Mouse (Mus musculus) granulocyte monocyte progenitor cell, adult 5-6 weeks (primary cell): ENCODE data around the gene Mamdc4. TPM values are rescaled to one million over a fixed set of nuclear protein-coding genes. Genes with fewer than 3 reads are reported as not detected.
A peak's percentile ranks its signal among the peaks of the same experiment; 100 is the strongest.
"Not testable (repeated sequence)": the region's sequence is repeated elsewhere in the genome, so short reads cannot be mapped to it uniquely, and the experiment has no call there.

Experiments
- ATAC-seq: replicated peaks from 2 replicates; pipeline ENCODE4 v1.8.0; 2016; ENCODE audit warnings: mild to moderate bottlenecking, moderate TSS enrichment, inconsistent platforms; ENCODE audit not compliant: poor library complexity, severe bottlenecking
- total RNA-seq, 2 experiments: library from RNA; stranded (forward) in 1 of 2; stranded (reverse) in 1 of 2; fragments of 200-712, 200-1000 nt in 1 of 2; fragments of >200 nt in 1 of 2; fragmentation: Nextera tagmentation in 1 of 2; gene quantifications; 2 replicates each; pipeline ENCODE4 v1.2.3; 2014 to 2017

Gene Mamdc4
- total RNA-seq, 2 experiments from 2014 or later: 1.5 to 66.7 TPM

GRCm38 (mm10) chr2:25566558-25566957, 8.1 kb downstream of the Mamdc4 start:
- no peak for ATAC-seq

- ATAC-seq: no peak
These were observed 8.9 kb downstream of the Mamdc4 start for GRCm38 (mm10) chr2:25565741-25566140.

- ATAC-seq: no peak
These were observed 12.7 kb downstream of the Mamdc4 start for GRCm38 (mm10) chr2:25561946-25562345.

GRCm38 (mm10) chr2:25560551-25560950, 14.1 kb downstream of the Mamdc4 start:
- no peak for ATAC-seq

GRCm38 (mm10) chr2:25558774-25559173, 15.9 kb downstream of the Mamdc4 start:
- ATAC-seq: no peak

- ATAC-seq: no peak
These were observed 16.7 kb downstream of the Mamdc4 start for GRCm38 (mm10) chr2:25557964-25558360.

- peak; percentile 99 for ATAC-seq
These were observed 17.3 kb downstream of the Mamdc4 start, which contains the start of gene Edf1 for GRCm38 (mm10) chr2:25557221-25557963. TSS of gene Edf1 (plus strand) at chr2:25557847.

GRCm38 (mm10) chr2:25556296-25556695, 18.3 kb downstream of the Mamdc4 start:
- ATAC-seq: no peak

GRCm38 (mm10) chr2:25555479-25555878, 19.2 kb downstream of the Mamdc4 start:
- not testable (repeated sequence) for ATAC-seq

GRCm38 (mm10) chr2:25553171-25553786, 21.4 kb downstream of the Mamdc4 start:
- not testable (repeated sequence) for ATAC-seq

GRCm38 (mm10) chr2:25551186-25551585, 23.5 kb downstream of the Mamdc4 start:
- ATAC-seq: peak; percentile 21; the same call in 1 of the 2 replicates

- no peak for ATAC-seq
These were observed 25.3 kb downstream of the Mamdc4 start for GRCm38 (mm10) chr2:25549021-25549991.

GRCm38 (mm10) chr2:25546811-25547491, 27.7 kb downstream of the Mamdc4 start, which contains the start of gene Traf2:
TSS of gene Traf2 (minus strand) at chr2:25546940.
- peak; percentile 96 for ATAC-seq

GRCm38 (mm10) chr2:25545996-25546810, 28.4 kb downstream of the Mamdc4 start:
- peak; percentile 33 for ATAC-seq

GRCm38 (mm10) chr2:25541644-25542367, 32.8 kb downstream of the Mamdc4 start:
- ATAC-seq: no peak

- ATAC-seq: no peak
These were observed 34.1 kb downstream of the Mamdc4 start for GRCm38 (mm10) chr2:25540541-25540948.

GRCm38 (mm10) chr2:25536531-25536930, 38.1 kb downstream of the Mamdc4 start:
- ATAC-seq: no peak

GRCm38 (mm10) chr2:25534866-25535182, 39.8 kb downstream of the Mamdc4 start:
- no peak for ATAC-seq
